Mouse (Mus musculus): ENCODE data around the gene Gm12184. TPM values are rescaled to one million over a fixed set of nuclear protein-coding genes. Genes with fewer than 3 reads are reported as not detected.
"Not testable (repeated sequence)": the region's sequence is repeated elsewhere in the genome, so short reads cannot be mapped to it uniquely, and the experiment has no call there.

Gene Gm12184
- total RNA-seq, 2 experiments from 2014 or later: 0.38 to 1.1 TPM

DNA sequence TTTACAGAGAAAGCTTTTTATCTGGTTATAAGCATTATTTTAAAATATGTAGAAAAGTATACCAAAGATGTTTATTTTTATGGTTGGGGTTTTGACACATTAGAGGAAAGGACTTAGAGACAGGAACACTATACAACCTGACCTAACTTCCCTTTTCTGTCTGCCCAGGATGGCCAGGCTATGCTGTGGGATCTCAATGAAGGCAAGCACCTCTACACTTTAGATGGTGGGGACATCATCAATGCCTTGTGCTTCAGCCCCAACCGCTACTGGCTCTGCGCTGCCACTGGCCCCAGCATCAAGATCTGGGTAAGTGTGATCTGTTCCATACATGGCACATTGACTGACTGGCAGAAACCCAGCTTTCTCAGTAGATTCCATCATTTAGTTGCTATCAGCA is 22.5 kb downstream of the Gm12184 start:
- DNase-seq (ENCODE audit: low spot score in 2 of 2): no peak

DNA sequence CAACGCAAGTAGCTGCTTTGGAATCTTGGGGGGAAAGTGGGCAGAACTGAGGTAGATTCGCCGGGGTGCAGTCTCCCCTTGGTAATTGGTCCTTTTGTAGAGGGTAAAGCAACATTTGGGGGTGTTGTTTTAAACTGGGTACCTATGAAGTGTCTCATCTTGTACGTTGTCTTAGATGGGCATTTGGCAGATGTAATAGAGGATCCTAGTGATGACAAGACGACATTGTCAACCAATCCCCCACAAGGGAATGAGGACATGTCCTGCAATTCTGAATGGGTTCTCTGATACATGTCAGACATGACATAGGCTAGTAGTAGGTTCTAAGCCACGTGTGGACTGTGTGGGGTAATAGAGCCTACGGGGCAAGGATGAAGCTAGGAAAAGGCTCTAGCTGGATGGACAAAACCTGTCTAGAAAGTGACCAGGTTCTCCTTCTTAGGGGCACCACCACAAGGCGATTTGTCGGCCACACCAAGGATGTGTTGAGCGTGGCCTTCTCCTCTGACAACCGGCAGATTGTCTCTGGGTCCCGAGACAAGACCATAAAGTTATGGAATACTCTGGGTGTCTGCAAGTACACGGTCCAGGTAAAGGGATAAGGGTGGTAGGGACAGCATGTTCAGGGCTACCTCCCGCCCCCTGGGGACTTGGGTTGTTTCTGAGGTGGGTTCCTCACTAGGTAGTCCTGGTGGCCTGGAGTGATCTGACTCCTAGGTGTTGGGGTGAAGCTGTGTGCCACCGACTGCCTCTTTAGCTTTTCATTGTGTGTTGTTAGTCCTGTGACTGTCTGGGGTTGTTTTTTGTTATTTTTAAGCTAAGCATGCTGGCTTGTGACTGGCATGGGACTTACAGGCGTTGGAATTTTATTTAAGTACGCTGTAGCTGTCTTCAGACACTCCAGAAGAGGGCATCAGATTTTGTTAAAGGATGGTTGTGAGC is 24.4 kb downstream of the Gm12184 start:
- DNase-seq (ENCODE audit: low spot score in 2 of 2): no peak

DNA sequence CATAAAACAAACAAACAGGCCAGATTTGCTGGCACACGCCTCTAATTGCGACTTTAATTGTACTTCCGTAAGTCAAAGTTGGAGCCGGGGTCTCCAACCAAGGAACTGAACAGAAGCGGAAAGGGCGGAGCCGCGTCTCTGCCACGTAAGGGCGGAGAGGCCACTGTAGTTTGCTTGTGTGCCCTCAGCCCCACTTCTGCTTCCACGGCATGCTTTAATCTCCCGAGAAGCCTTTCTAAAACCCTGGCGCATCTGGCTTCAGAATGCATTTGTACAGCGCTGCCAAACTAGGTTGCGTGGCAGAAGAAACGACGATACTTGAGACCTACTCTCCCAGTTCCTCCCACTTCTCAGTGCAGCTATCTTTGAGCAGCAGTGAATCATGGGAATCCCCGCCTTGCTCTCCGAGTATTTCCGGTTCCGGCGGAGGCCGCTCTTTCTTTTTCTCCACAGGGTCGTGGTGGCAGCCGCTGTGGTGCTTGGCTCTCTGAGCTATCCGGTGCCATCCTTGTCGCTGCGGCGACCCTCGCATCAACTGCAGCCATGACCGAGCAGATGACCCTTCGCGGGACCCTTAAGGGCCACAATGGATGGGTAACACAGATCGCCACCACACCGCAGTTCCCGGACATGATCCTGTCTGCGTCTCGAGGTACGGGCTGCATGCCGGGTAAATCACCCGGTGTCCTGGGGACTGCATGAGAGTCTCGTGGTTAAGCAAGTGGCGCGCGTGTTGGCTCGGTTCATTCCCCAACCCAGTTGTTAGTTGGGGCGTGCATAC is 26.3 kb downstream of the Gm12184 start, which contains the start of gene Rack1:
Gene Rack1, plus strand, starts transcription at position 412 of the 781 bp plus-strand sequence.
- peak; percentile 91 to 94 for DNase-seq (ENCODE audit: low spot score in 2 of 2)

DNA sequence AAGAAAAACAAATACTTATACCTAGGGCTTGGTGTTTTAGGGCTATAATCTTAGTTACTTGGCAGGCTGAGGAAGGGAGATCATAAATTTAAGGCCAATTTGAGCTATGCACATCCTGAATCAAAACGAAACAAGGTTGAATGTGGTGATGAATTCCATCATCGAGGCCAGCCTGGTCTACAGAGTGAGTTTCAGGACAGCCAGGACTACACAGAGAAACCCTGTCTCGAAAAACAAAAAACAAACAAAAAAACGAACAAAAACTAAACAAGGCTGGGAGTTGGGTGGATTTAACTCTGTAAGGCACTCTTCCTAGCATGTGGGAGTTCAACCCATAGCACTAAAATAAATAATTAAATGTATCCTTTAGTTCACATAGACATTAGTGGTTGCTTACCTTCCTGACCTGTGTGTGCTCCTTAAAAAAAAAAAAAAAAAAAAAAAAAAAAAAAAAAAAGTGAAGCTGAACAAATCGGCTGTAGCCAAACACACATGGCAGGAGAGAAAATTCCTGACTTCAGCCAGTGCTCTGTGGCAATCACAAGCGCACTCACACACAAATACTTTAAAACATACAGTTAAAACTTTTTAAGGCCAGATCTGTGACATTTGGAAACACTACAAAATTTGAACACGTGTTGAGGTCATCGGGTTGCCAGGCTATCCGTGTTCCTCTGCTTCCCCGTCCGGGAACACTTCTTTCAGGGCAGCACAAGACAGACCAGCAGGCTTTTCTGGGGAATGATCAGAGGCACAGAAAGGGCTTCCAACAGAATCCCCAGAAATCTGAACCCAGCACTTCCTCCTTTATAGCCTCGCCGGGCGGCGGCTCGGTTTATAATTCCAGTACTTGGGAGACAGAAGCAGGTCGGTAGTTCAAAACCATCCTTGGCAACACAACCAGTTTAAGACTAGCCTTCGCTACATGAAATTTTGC is 27.2 kb downstream of the Gm12184 start:
- DNase-seq (ENCODE audit: low spot score in 2 of 2): no peak

DNA sequence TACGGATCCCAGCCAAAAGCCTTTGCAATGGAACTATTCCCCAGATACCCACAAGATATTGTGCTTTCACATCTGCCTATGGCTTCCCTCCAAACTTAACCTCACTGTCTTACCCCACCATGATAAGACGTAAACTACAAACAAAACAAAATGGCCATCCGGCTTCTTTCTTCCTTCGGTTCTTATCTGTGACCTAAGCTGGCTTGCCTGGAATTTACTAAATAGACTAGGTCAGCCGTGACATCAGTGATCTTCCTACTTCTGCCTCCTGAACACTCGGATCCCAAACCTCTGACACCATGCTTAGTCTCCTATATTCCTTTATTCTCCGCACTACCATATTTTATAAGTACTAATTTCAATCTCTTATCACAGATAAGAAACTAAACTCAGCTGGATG is 28.1 kb downstream of the Gm12184 start:
- no peak for DNase-seq (ENCODE audit: low spot score in 2 of 2)

DNA sequence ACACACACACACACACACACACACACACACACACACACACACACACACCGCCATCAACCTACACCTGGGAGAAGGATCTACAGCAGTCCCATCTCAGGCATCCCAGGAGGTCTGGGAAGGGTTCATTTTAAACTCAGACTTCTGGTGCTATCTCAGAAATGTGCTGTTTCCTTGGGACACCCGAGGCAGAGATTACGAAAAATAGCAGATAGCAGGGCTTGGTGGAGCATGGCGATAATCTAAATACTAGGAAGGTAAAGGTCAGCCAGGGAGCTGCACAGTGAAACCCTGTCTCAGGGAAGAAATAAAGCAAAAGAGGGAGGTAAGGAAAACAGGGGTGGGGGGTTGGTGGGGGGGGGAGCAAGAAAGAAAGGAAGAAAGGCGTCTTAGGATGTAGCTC is 29.2 kb downstream of the Gm12184 start:
- DNase-seq (ENCODE audit: low spot score in 2 of 2): no peak

DNA sequence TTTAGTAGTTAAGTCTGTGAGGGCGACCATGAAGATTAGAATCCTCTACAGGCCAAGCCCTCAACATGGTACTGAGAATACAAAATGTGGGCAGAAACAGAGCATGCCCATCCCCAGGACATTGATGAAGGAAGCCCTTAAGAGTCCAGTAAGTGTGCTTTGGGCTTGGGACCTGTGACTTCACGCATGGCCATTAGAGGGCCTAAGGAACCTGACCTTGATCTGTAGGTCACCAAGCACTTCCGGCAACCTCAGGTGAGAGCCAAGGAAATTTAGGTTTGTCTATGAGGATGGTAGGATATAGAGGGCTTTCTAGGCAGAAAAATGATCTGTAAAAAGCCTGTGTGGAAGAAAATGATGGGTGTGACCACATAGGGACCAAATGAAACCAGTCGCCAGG is 30.2 kb downstream of the Gm12184 start:
- DNase-seq (ENCODE audit: low spot score in 2 of 2): no peak

DNA sequence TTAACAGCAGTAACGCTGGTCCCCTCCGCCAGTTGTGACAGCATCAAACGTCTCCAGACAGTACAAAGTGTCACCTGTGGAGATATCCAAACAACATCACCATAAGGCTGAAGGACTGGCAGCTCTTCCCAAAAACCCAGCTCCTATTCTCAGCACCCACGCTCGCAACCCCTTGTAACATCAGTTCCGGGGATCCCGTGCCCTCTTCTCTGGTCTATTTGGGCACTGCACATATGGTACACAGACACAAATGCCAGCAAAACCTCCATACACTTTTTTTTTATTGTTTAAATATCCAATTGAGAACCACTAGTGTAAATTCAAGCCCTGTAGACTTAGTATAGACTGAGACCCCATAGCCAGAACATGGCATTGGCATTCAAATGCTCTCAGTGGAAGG is 31.2 kb downstream of the Gm12184 start:
- no peak for DNase-seq (ENCODE audit: low spot score in 2 of 2)

DNA sequence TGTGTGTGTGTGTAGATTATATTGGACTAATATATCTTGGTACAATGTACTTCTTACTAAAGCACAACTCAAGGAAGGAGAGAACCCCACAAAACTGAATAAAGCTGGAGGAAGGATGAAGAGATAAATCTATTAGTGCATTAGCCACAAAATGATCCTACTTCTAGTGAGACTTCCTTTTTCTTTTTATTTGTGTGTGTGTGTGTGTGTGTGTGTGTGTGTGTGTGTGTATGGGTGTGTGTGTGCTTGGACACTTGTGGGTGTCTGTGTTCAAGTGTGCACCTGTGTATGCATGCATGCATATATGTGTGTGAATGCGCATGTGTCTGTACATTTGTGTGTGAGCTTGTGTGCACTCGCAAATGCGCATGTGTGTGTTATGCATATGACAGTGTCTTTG is 33.3 kb downstream of the Gm12184 start:
- no peak for DNase-seq (ENCODE audit: low spot score in 2 of 2)

DNA sequence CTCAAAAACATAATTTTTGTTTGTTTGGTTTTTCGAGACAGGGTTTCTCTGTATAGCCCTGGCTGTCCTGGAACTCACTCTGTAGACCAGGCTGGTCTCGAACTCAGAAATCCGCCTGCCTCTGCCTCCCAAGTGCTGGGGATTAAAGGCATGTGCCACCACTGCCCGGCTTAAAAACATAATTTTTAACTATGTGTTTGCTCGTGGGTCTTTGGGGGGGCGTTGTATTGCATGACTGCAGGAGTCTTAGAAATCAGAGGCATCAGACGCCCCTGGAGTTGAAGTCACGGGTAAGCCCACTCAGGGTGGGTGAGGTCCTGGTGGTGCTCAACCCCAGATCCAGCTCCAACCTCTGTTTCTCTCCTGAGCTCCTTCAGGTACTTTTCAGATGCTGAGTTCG is 34.6 kb downstream of the Gm12184 start:
- DNase-seq (ENCODE audit: low spot score in 2 of 2): not testable (repeated sequence)

DNA sequence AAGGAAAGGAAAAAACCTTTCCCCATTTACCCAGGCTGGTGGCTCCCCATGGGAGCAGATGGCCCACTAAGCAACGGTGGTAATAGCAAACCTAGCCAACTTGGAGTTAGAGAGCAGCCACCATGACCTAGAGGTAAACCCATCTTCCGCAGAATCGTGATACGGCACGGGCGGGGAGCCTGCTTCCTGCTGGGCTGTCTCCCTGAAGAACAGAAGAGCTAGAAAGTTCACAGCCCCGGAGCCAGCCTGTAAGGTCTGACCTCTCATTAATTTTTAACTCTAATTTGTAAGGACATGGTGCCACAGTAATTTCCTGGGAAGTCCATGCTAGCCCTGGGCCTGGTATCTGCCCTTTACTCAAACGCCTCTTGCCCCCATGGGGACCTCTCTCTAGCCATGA is 35.5 kb downstream of the Gm12184 start:
- no peak for DNase-seq (ENCODE audit: low spot score in 2 of 2)

DNA sequence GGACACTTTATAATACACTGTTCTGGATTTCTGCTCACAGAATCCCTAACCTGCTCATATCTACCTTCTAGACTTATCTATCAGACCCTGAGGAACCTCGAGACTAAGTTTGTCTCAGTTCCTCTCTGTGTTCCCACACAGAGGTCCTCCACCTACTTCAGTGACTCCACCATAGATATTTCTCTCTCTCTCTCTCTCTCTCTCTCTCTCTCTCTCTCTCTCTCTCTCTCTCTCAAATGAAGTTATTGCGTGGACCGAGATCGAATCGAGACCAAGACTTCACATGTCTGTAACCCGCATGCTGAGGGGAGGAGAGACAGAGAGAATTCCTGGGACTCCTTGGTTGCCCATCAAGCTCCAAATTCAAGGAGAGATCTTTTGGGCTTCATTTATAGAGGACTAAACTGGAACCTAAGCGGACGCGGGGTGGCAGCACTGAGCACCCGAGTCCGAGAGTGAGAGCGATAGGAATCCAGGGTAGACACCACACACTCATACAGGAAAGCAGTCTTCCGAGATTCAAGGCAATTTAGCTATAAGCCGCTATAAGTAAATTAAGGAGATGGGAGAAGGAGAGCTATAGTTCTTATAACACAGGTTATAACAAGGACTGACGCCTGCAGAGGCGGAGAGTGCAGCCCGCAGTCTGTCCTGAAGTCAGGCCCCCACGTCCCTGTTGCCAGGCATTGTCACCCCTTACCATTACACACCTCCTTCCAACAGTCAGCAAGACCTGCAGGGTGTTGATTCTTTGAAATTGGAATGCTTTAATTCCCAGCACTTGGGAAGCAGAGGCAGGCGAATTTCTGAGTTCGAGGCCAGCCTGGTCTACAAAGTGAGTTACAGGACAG is 36.3 kb downstream of the Gm12184 start:
- DNase-seq (ENCODE audit: low spot score in 2 of 2): peak; percentile 65 to 93

DNA sequence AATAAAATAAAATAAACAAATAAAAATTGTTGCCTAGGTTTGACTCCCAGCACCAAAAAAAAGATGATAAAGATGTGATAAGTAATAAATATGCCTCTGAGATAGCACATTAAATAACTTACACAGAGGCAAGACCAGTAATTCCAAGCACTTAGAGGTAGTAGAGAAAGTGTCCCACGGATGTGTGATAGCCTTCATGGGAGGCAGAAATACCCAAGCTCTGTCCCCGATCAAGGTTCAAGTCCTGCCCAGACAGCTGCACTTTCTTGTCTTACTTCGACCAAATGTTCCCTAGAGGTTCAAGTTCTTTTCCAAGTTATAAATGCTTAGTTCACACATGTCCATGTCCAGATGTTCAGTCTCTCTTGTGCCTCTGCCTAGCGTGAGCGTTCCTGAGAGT is 37.2 kb downstream of the Gm12184 start:
- DNase-seq (ENCODE audit: low spot score in 2 of 2): no peak

DNA sequence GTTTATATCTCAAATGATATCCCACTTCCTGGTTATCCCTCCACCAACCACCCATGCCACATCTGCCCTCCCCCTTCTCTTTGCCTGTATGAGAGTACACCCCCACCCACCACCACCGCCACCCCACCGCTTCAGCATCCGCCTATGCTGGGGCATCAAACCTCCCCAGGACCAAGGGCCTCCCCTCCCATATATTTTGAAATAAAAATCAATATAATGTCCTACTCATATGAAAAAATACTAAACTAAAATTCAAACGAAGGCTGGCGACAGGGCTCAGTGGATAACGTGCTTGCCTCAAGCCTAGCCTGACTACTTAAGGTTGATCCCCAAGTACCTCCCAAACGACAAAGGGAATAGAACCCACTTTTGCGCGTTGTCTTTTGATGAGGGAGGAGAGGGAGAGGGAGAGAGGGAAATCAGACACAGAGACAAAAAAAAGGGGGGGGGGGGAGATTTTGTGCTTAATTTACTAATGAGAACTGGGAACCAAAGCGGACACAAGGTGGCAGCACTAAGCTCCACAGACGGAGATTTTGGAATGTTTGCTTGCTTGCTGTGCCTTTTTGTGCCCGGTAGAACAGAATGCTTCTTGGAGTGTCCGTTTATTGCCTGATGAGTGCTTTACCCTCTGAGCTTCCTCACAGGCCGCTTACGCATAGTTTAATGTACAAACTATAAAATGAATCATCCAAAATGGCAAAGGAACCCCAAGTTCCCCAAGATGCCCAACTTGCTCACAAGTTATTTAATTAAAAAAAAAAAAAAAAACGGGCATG is 38.0 kb downstream of the Gm12184 start:
- peak; percentile 59 to 92 for DNase-seq (ENCODE audit: low spot score in 2 of 2)

DNA sequence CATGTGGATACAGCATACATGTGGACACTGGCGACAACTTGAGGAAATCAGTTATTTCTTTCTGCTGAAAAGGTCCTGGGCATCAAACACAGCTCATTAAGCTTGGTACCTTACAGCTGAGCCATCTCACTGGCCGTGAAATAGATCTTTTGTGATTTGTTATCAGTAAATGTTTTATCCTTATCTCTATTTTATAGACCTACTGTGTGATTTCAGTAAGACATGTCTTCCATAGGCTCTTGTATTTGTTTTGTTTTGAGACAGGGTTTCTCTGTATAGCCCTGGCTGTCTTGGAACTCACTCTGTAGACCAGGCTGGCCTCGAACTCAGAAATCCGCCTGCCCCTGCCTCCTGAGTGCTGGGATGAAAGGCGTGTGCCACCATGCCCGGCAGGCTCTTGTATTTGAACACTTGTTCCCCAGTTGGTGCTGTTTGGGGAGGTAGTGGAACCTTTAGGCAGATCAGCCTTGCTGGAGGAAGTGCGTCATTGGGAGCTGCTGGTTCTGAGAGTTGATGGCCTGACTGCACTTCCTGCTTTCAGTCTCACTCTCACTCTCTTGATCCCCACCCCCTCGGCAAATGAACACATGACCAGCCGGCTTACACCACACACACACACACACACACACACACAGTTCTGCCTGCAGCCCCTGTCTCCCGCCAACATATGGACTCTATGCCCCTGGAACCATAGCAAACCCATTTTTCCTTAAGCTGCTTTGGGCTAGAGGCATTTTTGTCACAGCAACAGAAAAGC is 38.8 kb downstream of the Gm12184 start:
- no peak for DNase-seq (ENCODE audit: low spot score in 2 of 2)

DNA sequence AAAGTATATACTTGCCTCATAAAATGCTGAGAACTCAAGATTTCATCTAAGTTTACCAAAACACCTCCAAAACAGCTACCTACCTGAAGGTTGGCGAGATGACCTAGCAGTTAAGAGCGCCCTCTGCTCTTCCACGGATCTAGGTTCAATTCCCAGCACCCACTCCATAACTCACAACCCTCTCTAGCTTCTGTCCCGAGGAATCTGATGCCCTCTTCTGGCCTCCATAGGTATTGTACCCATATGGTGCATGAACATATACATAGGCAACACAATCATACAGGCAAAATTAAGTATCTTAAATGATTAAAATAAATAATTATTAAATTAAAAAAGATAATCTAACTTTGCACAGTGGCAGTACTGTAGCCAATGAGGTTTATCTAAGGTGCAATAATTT is 44.2 kb downstream of the Gm12184 start:
- no peak for DNase-seq (ENCODE audit: low spot score in 2 of 2)

DNA sequence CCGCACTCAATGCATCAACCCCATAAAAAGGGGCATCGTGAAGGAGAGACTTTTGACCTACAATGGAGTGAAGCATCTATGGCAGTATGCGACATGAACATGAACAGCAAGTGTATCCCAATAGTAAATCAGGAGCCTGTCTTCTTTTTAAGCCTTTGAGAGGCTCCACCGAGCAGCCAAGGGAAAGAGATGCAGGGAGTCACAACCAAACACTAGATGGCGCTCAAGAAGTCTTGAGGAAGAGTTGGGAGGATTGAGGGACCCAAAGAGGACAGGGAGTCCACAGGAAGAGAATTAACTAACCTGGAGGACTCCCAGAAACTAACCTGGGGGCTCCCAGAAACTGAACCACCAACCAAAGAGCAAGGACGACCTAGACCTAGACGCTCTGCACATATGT is 47.0 kb downstream of the Gm12184 start:
- DNase-seq (ENCODE audit: low spot score in 2 of 2): peak in 1 of 2 experiments; percentile 46

DNA sequence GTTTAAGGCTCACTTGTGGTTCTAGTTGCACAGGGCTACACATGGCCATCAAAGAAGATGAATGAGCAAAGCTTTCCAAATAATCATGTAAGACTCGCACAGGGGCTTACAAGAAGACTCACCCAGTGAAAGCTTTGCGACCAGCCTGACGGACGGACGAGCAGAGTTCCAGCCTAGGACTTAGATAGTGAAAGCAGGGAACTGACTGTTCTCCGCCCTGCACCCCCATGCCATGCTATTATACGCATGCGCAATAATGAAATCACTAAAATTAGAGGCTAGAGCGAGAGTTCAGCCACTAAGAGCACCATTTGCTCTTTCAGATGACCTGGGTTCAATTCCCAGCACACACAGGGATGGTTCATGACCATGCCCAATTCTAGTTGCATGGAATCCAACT is 49.2 kb downstream of the Gm12184 start:
- no peak for DNase-seq (ENCODE audit: low spot score in 2 of 2)

DNA sequence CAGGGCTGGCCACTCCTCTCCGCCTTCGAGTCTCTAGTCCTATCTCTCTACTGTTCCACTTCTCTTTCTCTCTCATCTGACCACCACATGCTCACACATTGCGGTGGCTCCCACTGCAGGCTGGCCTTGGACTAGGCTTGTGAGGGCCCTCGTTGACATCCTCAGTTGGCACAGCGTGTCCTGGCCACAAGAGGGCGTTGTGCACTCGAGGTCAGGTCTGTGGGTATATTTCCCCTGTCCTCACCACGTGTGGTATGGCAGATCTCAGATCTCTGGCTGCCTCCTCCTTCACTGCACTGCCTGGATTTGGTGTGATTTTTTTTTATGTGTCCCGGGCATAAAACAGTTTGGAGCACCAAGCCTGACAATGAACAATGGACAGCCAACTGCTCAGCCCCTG is 49.8 kb downstream of the Gm12184 start:
- no peak for DNase-seq (ENCODE audit: low spot score in 2 of 2)

All from layer of hippocampus, adult 18-20 months (tissue).